In genomic region chr2:125323347-125323746, GRCm38 (mm10) we compare ENCODE assay signal across 15 mouse cellular contexts.
DNase-seq lines count a peak whose midpoint lies in the region; ATAC-seq lines count a peak whose summit lies in the region.
"Had no signal": no experiment of that assay in that cellular context is flagged by ENCODE, and none has a peak within 500 bp of the region (broad histone marks: within the 10 kb centered on the region; RNA-seq: fewer than 3 reads in every experiment).

No protein-coding gene starts in this region.

- no peak overlapping the region for H3K9ac ChIP-seq in embryonic facial prominence, embryonic 14.5 days (ENCODE audit: low read depth, low read length)
- no peak overlapping the region for H3K9ac ChIP-seq in liver, embryonic 11.5 days (ENCODE audit: low read depth, low read length)
- H3K9ac ChIP-seq: hindbrain, embryonic 12.5 days had no signal

- no peaks in the 10 kb centered on the region for H3K27me3 ChIP-seq in embryonic facial prominence, embryonic 14.5 days (replicated peaks; ENCODE audit: control insufficient read depth, insufficient read depth, low read length)
- no peaks in the 10 kb centered on the region for H3K27me3 ChIP-seq in liver, embryonic 11.5 days (replicated peaks; ENCODE audit: control insufficient read depth, insufficient read depth, low read length)
- H3K27me3 ChIP-seq: hindbrain, embryonic 12.5 days had no signal

- peak; percentile 87 for DNase-seq in heart, adult 11 months
- DNase-seq in heart, postnatal 10 days: no peak
- DNase-seq in MN1 (ENCODE audit: low spot score): peak; percentile 39
- DNase-seq in embryonic facial prominence, embryonic 14.5 days (ENCODE audit: low spot score): peak; percentile 37
- peak; percentile 39 to 54 for DNase-seq in kidney, postnatal 4 days
- no peak for DNase-seq in liver, embryonic 11.5 days (ENCODE audit: low spot score)
- DNase-seq in cerebellum, postnatal 10 days: no peak
- DNase-seq in B cell, adult 2 months: no peak
- DNase-seq: adrenal gland, postnatal 25 days; cerebellum, adult 11-12 months; layer of hippocampus, adult 9-11 months; liver; spleen, adult 18-20 months; thymus, postnatal 14 days had no signal

- peaks cover 53% of the 10 kb centered on the region for H3K36me3 ChIP-seq in embryonic facial prominence, embryonic 14.5 days (ENCODE audit: control insufficient read depth, insufficient read depth, low read length)
- H3K36me3 ChIP-seq in liver, embryonic 11.5 days (ENCODE audit: control insufficient read depth, insufficient read depth, low read length): no peaks in the 10 kb centered on the region
- H3K36me3 ChIP-seq: hindbrain, embryonic 12.5 days had no signal

- no peaks in the 10 kb centered on the region for H3K9me3 ChIP-seq in embryonic facial prominence, embryonic 14.5 days (ENCODE audit: control insufficient read depth, low read length)
- H3K9me3 ChIP-seq in liver, embryonic 11.5 days (ENCODE audit: control insufficient read depth, low read length): no peaks in the 10 kb centered on the region
- H3K9me3 ChIP-seq: hindbrain, embryonic 12.5 days had no signal

- H3K4me3 ChIP-seq in embryonic facial prominence, embryonic 14.5 days (ENCODE audit: low read depth, low read length): no peak overlapping the region
- H3K4me3 ChIP-seq in liver, embryonic 11.5 days (ENCODE audit: low read depth, low read length): no peak overlapping the region
- H3K4me3 ChIP-seq: hindbrain, embryonic 12.5 days had no signal

- H3K4me1 ChIP-seq in embryonic facial prominence, embryonic 14.5 days (ENCODE audit: control insufficient read depth, insufficient read depth, low read length): peaks cover 23% of the 10 kb centered on the region
- no peaks in the 10 kb centered on the region for H3K4me1 ChIP-seq in liver, embryonic 11.5 days (replicated peaks; ENCODE audit: control insufficient read depth, insufficient read depth, low read length)

- 28% methylated on average over 4 of the region's 4 CpGs for WGBS in embryonic facial prominence, embryonic 14.5 days
- 65% methylated on average over 4 of the region's 4 CpGs for WGBS in liver, embryonic 11.5 days

- ATAC-seq in embryonic facial prominence, embryonic 14.5 days (ENCODE audit: low read depth): peak; percentile 34; the same call in 1 of the 2 replicates
- ATAC-seq in liver, embryonic 11.5 days (replicated peaks; ENCODE audit: low FRiP score): no peak

- intact Hi-C loops in heart, postnatal 10 days (cut with DNase I): no loop called here

- H3K27ac ChIP-seq in embryonic facial prominence, embryonic 14.5 days (replicated peaks; ENCODE audit: low read depth, low read length): peak overlapping the region; percentile 28
- H3K27ac ChIP-seq in liver, embryonic 11.5 days (ENCODE audit: low read depth, low read length): no peak overlapping the region
- H3K27ac ChIP-seq: hindbrain, embryonic 12.5 days had no signal

- H3K4me2 ChIP-seq in embryonic facial prominence, embryonic 14.5 days (ENCODE audit: low read depth, low read length): no peak overlapping the region
- H3K4me2 ChIP-seq in liver, embryonic 11.5 days: no peak overlapping the region
- H3K4me2 ChIP-seq: hindbrain, embryonic 12.5 days had no signal

Comparison
In these comparisons a context has a peak if more than half of its experiments do, and no peak if none do; other contexts are left out.
1. DNase-seq: peak in heart, adult 11 months (single experiment), MN1 (single experiment), embryonic facial prominence, embryonic 14.5 days (single experiment) and kidney, postnatal 4 days (2 of 2); none in heart, postnatal 10 days (0 of 2), liver, embryonic 11.5 days (single experiment), cerebellum, postnatal 10 days (0 of 2) and B cell, adult 2 months (0 of 2).